Mouse (Mus musculus) olfactory bulb, adult 2 months (tissue): ENCODE results near the gene Ccdc54.

ENCODE experiments used
- CTCF ChIP-seq: fragments of 200-500 bp; IDR thresholded peaks from 2 replicates; pipeline ENCODE4 v1.5.1; 2012; ENCODE audit warnings: low read depth, mild to moderate bottlenecking, low read length, moderate library complexity; ENCODE audit not compliant: insufficient read depth
- POLR2A ChIP-seq: fragments of 200-500 bp; IDR thresholded peaks from 2 replicates; pipeline ENCODE4 v1.6.1; 2012; ENCODE audit warnings: mild to moderate bottlenecking, low read depth, low read length, moderate library complexity; ENCODE audit not compliant: insufficient read depth

GRCm38 (mm10) chr16:50632585-50632984 lies 41.6 kb upstream of the Ccdc54 start:
- TF ChIP-seq CTCF (no peak), POLR2A (no peak)
